Mouse (Mus musculus) heart, adult 18-20 months (tissue): ENCODE data around the gene 4930402F06Rik. TPM values are rescaled to one million over a fixed set of nuclear protein-coding genes. Genes with fewer than 3 reads are reported as not detected.

ENCODE experiments used
- DNase-seq, 2 experiments: peaks; one replicate each; pipeline ENCODE4 v3.0.0; 2021 to 2022; ENCODE audit warnings: mixed read lengths in 1 of 2
- long read RNA-seq, 2 experiments: library from polyadenylated mRNA; stranded (forward); transcript quantifications; one replicate each; pipeline ENCODE4 v2.0.0; 2021
- total RNA-seq, 2 experiments: library from RNA; stranded (reverse); gene quantifications; 2 replicates each; pipeline ENCODE4 v1.2.3; 2021

Gene 4930402F06Rik
- not detected for total RNA-seq
- long read RNA-seq, experiment 1: 0 reads
- long read RNA-seq, experiment 2: 0 reads

DNA sequence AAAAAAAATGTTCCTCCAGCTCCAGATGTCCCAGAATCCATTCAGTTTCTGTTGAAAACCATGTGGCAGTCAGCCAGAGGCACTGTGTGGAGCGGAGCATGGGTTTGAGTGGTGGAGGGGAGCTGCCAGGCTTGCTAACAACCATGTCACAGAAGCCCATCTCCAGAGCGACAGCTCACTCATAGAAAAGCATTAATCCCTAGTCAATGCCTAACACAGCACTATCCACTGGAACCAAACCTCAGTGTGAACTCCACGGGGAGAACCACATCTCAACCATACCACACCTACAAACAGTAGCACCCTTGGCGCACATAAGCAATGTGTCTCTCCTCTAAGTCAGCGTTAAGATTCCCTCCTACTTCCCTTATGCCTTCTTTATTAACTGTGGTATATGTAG is at the start of gene 4930402F06Rik:
Gene 4930402F06Rik (minus strand): TSS at position 80 of the 400 bp plus-strand sequence.
- DNase-seq: no peak

- DNase-seq: no peak
These were observed 49.3 kb upstream of the 4930402F06Rik start for GRCm38 (mm10) chr2:35446300-35446699.

- DNase-seq: no peak
These were observed 48.6 kb upstream of the 4930402F06Rik start for GRCm38 (mm10) chr2:35445610-35446009.

DNA sequence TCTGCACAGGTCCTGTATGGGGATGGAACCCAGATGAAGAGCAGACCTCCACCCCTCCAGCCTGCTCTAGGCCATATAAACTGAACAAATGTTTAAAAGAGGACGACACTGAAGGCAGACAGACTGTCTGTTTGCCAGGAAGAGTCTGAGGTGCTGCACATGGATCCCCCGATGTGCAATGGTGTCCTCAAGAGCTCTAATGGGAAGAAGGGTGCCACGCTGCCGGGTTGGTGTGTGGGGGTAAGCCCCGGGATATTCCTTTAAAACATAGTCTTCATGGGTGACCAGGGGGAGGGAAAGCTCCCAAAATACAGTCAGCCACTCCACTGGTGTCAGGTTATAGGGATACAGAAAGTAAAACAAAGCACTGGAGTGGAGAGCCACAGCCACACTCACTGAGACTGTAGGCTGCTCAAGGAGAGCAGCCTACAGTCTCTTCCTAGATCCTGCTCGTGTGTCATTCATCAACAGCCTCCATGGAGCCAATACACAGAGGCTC is 47.8 kb upstream of the 4930402F06Rik start:
- no peak for DNase-seq

- peak in 1 of 2 experiments; percentile 59 for DNase-seq
These were observed 47.2 kb upstream of the 4930402F06Rik start for GRCm38 (mm10) chr2:35443981-35444763.

GRCm38 (mm10) chr2:35443325-35443724 is 46.4 kb upstream of the 4930402F06Rik start:
- DNase-seq: no peak

- DNase-seq: no peak
These were observed 45.1 kb upstream of the 4930402F06Rik start for GRCm38 (mm10) chr2:35442079-35442478.

DNA sequence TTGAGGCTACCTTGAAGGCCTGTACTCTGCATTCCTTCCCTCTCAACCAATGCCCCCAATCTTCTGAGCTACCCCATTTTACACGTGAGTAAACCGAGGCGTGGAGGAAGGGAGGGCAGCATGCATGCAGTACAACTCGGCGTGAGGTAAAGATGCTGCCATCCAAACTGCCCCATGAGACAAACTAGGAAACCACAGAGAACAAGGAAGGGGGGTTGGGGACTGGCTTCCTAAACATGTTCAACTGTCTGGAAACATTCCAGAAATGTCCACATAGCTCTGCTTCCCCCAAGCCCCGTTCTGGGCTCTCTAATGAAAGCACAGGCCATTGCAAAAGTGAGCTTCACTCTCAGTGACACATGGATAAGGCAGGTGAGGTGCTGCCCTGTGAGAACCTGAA is 44.4 kb upstream of the 4930402F06Rik start:
- DNase-seq: no peak

DNA sequence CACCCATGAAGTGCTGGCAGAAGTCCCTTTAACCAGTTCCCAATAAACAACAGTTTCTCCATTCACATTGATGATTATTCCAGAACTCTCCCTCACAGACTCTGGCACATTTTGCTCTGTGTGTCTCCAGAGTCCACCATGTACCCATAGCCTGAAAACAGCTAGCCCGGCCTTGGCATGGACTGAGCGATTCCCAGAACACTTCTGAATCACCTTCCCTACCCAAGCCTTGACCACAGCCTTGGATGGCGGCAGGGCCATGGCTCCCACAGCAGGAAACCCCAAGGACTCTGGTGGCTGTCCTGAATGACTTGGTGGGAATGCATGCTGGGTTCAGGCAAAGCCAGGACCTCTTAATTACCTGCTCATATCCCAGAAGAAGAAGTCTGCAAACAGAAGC is 43.5 kb upstream of the 4930402F06Rik start:
- no peak for DNase-seq

DNA sequence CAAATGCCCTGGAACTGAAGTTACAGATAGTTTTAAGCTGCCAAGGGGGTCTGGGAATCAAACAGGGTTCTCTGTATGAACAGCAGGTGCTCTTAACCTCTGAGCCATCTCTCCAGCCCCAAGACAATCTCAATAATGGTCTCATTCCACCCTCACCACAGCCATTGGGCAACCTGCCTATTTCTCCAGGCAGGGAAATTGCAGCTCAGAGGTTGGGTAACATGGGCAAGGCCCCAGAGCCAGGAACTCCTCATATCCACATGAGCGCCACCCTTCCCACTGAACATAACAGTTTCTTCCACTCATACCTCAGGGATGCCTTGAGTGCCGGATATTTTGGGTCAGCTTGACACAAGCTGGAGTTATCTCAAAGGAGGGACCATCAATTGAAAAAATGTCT is 40.8 kb upstream of the 4930402F06Rik start:
- DNase-seq: no peak

- DNase-seq: no peak
These were observed 37.7 kb upstream of the 4930402F06Rik start for GRCm38 (mm10) chr2:35434576-35435123.

DNA sequence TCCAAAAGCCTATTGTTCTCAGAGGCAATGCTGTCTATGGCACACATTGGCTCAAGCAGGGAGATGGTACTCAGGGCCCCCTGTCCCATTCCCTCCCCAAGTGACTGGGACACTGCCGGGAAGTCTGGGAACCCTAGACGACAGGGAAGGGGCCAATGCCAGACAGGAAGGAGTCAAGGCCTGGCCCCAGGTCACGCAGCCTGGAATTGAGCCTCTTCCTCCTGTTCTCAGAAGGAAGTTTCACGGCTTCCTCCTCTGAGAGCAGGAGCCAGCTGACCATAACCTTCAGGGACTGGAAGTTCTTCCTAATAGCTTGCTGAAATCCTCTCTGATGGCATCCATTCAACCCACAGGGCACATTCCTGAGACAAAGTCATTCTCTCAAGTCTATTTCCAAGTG is 36.5 kb upstream of the 4930402F06Rik start:
- peak in 1 of 2 experiments; percentile 83 for DNase-seq

GRCm38 (mm10) chr2:35432472-35432871 is 35.5 kb upstream of the 4930402F06Rik start:
- DNase-seq: peak in 1 of 2 experiments; percentile 85

DNA sequence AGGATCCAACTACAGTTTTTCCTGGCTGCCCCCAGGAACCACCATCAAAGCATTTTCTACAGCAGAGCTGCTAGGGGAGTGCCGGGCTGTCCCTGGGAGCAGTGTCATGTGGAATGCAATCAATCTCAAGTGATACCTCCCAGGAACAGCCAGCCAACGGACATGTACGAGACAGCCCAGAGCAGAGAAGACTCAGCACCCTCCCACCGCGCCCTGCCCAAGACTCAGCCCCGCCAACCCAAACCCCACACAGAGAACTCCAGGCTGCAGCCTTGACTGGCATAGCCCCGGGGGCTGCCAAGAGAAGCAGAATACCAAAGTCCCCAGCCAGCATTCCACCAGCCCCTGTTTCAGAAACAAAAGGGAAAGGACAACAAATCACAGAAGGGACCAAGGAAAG is 35.0 kb upstream of the 4930402F06Rik start:
- DNase-seq: peak in 1 of 2 experiments; percentile 39

- peak in 1 of 2 experiments; percentile 40 for DNase-seq
These were observed 33.8 kb upstream of the 4930402F06Rik start for GRCm38 (mm10) chr2:35430806-35431205.

DNA sequence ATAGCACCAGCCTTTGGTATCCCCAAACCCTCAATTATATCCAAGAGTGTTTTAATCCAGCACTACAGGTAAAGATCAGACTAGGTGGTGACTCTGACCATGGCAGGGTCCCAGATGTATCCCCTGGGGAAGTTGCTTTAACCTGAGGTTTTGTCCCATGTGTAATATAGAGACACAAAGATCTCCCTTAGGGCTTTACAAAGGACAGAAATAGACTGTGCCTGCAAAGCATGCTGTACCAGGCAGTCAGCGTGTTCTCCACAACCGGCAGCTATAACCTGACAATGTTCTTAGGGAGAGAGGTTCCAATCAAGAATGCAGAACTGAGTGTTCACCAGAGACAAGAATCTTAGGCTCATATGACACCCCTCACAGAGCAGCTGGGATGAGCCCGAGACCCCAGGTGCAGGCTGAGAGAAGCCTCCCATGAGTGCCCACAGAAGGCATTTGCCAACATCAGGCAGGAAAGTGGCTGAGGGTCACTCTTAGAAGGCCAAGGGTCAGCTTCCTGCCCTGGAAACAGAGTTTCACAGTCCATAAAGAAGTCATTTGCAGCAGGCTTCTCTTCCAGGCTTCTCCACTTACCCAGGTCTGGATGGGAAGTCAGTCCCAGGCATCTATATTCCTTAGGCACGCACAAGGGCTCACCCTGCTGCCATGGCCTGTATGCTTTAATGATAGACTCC is 31.8 kb upstream of the 4930402F06Rik start:
- no peak for DNase-seq

DNA sequence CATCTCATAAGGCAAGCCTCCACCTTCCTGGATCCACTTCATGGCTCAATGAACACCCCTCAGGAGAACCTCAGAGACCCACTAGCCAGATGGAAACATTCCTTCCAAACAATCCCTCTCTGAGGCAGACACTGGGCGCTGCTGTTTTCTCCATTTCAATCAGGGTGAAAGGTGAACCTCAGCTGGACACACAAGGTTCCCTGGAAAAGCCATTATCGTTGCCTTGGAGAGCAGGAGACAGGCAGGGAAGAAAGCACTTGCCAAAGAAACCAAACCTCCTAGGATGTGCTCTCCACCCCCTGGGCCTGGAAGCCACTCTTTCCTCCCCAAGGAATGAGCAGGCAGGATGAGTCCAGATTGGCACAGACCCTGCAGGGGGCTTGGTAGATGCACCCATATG is 30.6 kb upstream of the 4930402F06Rik start:
- DNase-seq: peak in 1 of 2 experiments; percentile 88

DNA sequence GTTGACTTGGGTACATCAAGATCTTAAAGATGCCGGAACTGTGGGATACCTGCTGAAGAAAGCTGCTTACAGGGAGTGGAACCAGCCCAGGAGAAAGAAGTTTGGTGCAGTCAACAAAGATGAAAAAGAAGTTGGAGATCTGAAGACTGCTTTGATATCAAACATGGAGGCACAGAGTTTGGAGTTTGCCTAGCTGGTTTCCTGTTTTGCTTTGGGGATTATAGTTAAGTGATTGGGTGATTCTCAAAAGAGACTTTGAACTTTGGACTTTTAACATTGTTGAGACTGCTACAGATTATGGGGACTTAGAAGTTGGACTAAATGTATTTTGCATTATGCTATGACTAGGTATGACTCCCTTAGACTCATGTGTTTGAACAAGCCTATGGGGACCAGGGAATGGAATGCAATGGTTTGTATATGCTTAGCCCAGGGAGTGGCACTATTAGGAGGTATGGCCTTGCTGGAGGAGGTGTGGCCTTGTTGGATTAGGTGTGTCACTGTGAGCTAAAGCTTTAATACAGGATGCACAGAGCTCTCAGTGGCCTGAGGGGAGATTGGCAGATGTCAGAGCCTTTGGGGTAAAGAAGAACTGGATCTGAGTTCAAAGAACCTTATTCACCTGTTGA is 26.9 kb upstream of the 4930402F06Rik start:
- DNase-seq: no peak

- DNase-seq: no peak
These were observed 25.4 kb upstream of the 4930402F06Rik start for GRCm38 (mm10) chr2:35422384-35422783.

DNA sequence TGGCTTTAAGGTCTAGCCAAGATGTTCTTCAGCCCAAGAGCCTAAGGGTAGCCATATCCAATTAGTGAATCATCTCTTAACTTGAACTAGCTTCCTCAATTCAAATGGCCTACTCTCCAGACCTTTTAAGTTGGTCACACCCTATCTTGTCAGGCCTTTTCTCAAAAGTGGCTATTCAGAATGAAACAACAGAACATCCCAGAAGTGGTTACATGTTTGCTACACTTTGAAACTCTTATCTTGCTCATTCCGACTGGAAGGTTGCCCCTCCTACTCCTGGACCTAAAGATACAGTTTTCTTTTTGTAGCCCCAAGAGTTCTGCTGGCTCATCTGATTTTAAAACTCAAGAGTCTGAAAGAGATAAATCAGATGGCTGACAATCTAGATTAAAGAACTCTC is 23.7 kb upstream of the 4930402F06Rik start:
- no peak for DNase-seq

DNA sequence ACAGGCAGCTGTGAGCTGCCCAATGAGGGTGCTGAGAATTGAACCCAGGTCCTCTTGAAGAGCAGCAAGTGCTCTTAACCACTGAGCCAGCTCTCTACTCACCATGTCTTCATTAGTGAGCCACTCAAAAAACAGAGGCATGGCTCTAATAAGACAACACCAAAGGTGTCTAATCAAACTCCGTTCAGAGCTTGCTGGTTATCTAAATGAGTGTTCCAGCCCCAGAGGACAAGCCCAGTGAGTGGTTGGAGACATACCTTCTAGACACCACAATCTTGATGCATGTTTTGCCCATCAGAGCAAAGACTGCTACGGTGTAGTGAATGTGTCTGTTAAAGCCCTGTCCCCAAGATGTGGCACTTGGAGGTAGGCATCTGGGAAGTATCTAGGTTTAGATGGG is 22.7 kb upstream of the 4930402F06Rik start:
- DNase-seq: no peak

GRCm38 (mm10) chr2:35419243-35419642 is 22.3 kb upstream of the 4930402F06Rik start:
- DNase-seq: no peak
